Mouse (Mus musculus): Measurements from ENCODE around the gene Prokr1.

GRCm38 (mm10) chr6:87578247-87578646, 12.3 kb downstream of the Prokr1 start:
- TF ChIP-seq CTCF (IDR thresholded peaks at IDR 0.05; ENCODE audit: borderline replicate concordance, extremely low read depth, insufficient read depth, insufficient read length) (peak; percentile 49; the same call in 1 of the 2 replicates), POLR2A (IDR thresholded peaks at IDR 0.05; ENCODE audit: borderline replicate concordance, extremely low read depth, insufficient read depth, insufficient read length, poor library complexity, severe bottlenecking) (no peak)

Data from brain, embryonic 14.5 days (tissue).